Mouse (Mus musculus): ENCODE results near the gene Ccdc14. TPM values are rescaled to one million over a fixed set of nuclear protein-coding genes. Genes with fewer than 3 reads are reported as not detected.
"Not testable (repeated sequence)": the region's sequence is repeated elsewhere in the genome, so short reads cannot be mapped to it uniquely, and the experiment has no call there.

The Ccdc14 gene
- polyA plus RNA-seq, 1 experiment from 2014 or later: 4.0 TPM

DNA sequence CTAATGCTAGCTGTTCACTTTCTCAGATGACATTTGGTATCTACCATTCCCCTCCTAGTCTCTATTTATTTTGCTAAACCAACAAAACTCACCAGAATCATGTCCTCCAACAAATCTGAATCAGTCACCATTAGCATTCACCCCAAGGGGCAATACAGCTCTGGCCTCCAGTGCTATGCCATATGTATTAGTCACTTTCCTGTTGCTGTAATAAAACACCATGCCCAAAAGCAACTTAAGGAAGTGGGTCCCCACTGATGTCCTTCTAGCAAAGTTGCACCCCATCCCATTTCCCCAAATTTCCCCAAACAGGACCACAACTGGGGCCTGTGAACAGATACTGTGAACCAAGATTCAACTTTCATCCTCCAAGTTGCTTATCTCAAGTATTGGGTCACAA lies 8.6 kb upstream of the Ccdc14 start:
- Histone ChIP-seq H3K36me3 (ENCODE audit: insufficient read depth, low read length) (no peaks in the 10 kb centered on the region), H3K4me3 (replicated peaks; ENCODE audit: low read depth, low read length) (no peak overlapping the region), H3K9me3 (replicated peaks; ENCODE audit: low read length) (no peaks in the 10 kb centered on the region), H3K9ac (ENCODE audit: low read depth, low read length) (no peak overlapping the region), H3K4me1 (replicated peaks; ENCODE audit: insufficient read depth, low read length) (no peaks in the 10 kb centered on the region), H3K4me2 (ENCODE audit: low read length) (no peak overlapping the region), H3K27ac (no peak overlapping the region), H3K27me3 (ENCODE audit: insufficient read depth, low read length) (no peaks in the 10 kb centered on the region)
- DNase-seq (ENCODE audit: low spot score): no peak
- ATAC-seq (replicated peaks; ENCODE audit: low FRiP score, low read depth): no peak
- TF ChIP-seq CTCF (IDR thresholded peaks at IDR 0.05; ENCODE audit: low read depth): no peak

DNA sequence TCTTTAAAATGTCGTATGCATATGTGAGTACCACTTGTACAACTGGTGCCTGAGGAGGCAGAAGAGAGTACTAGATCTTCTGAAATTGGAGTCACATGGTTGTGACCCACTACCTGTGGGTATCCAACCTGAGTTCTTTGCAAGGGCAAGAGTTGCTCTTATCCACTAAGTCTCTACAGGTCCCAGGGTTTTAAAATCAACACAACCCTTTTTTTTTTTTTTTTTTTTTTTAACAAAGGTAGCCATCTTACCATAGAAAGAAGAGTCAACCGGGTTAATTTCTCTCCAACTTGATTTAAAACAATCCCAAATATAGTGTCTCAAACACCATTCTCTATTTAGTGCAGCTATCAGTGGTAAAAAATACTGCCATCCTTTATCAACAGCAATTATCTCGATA lies 537 bp upstream of the Ccdc14 start:
- H3K27ac ChIP-seq: 0 out of 2 replicates have a peak overlapping the region, but pooled peaks have one; percentile 88
- no peaks in the 10 kb centered on the region for H3K4me1 ChIP-seq (replicated peaks; ENCODE audit: insufficient read depth, low read length)
- peak overlapping the region; percentile 72 for H3K4me3 ChIP-seq (replicated peaks; ENCODE audit: low read depth, low read length)
- no peak overlapping the region for H3K9ac ChIP-seq (ENCODE audit: low read depth, low read length)
- no peaks in the 10 kb centered on the region for H3K9me3 ChIP-seq (replicated peaks; ENCODE audit: low read length)
- TF ChIP-seq CTCF (IDR thresholded peaks at IDR 0.05; ENCODE audit: low read depth): no peak
- no peaks in the 10 kb centered on the region for H3K27me3 ChIP-seq (ENCODE audit: insufficient read depth, low read length)
- no peaks in the 10 kb centered on the region for H3K36me3 ChIP-seq (ENCODE audit: insufficient read depth, low read length)
- no peak for DNase-seq (ENCODE audit: low spot score)
- no peak for ATAC-seq (replicated peaks; ENCODE audit: low FRiP score, low read depth)
- WGBS: 69% methylated on average over 3 of the region's 3 CpGs
- peak overlapping the region; percentile 84 for H3K4me2 ChIP-seq (ENCODE audit: low read length)

DNA sequence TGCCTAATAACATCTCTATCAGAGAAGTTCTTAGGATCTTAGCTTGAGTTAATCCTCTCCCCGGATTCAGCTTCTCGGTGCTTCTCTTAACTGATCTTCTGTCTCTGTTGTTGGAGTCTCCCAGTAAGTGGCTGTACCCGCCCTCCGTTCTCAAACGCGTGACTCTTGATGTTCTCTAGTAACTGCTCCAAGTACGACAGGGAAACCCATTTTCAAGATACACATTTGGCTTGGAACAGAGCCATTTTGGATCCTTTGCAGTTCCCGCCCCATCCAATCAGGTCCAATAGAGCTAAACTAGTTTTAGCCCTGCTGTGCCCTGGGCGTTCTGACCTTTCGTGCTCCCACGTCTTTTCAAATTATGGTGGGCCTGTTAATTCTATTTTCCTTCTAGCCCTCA lies 740 bp downstream of the Ccdc14 start:
- peak overlapping the region; percentile 72 for H3K4me3 ChIP-seq (replicated peaks; ENCODE audit: low read depth, low read length)
- peak overlapping the region; percentile 73 for H3K9ac ChIP-seq (ENCODE audit: low read depth, low read length)
- H3K4me2 ChIP-seq (ENCODE audit: low read length): peak overlapping the region; percentile 84
- WGBS: 8% methylated on average over 11 of the region's 11 CpGs
- DNase-seq (ENCODE audit: low spot score) (peak; percentile 29), ATAC-seq (replicated peaks; ENCODE audit: low FRiP score, low read depth) (no peak)
- peak overlapping the region; percentile 88 for H3K27ac ChIP-seq
- H3K36me3 ChIP-seq (ENCODE audit: insufficient read depth, low read length): no peaks in the 10 kb centered on the region
- no peaks in the 10 kb centered on the region for H3K9me3 ChIP-seq (replicated peaks; ENCODE audit: low read length)
- no peaks in the 10 kb centered on the region for H3K27me3 ChIP-seq (ENCODE audit: insufficient read depth, low read length)
- no peak for TF ChIP-seq CTCF (IDR thresholded peaks at IDR 0.05; ENCODE audit: low read depth)
- no peaks in the 10 kb centered on the region for H3K4me1 ChIP-seq (replicated peaks; ENCODE audit: insufficient read depth, low read length)

DNA sequence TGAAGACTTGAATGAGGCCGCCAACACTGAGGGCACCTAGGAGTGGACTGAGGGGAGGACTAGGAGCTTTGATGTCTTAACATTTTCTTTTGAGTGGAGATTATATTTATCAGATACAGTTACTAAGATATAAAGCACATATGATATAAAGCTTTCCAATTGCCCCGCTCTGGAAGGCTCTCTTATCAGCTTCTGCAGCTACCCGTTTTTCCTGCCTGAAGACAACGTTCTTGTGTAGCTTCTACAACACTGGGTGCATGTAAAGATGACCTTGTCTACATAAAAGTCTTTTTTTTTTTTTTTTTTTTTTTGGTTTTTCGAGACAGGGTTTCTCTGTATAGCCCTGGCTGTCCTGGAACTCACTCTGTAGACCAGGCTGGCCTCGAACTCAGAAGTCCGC lies 4.1 kb downstream of the Ccdc14 start:
- H3K9ac ChIP-seq (ENCODE audit: low read depth, low read length): no peak overlapping the region
- 0 out of 2 replicates have a peak, but pooled peaks cover 8% of the 10 kb centered on the region for H3K36me3 ChIP-seq (ENCODE audit: insufficient read depth, low read length)
- H3K4me2 ChIP-seq (ENCODE audit: low read length): no peak overlapping the region
- H3K9me3 ChIP-seq (replicated peaks; ENCODE audit: low read length): no peaks in the 10 kb centered on the region
- no peaks in the 10 kb centered on the region for H3K4me1 ChIP-seq (replicated peaks; ENCODE audit: insufficient read depth, low read length)
- DNase-seq (ENCODE audit: low spot score): no peak
- no peaks in the 10 kb centered on the region for H3K27me3 ChIP-seq (ENCODE audit: insufficient read depth, low read length)
- TF ChIP-seq CTCF (IDR thresholded peaks at IDR 0.05; ENCODE audit: low read depth): no peak
- no peak overlapping the region for H3K4me3 ChIP-seq (replicated peaks; ENCODE audit: low read depth, low read length)
- no peak overlapping the region for H3K27ac ChIP-seq
- no peak for ATAC-seq (replicated peaks; ENCODE audit: low FRiP score, low read depth)
- WGBS: 92% methylated on average over 6 of the region's 7 CpGs

DNA sequence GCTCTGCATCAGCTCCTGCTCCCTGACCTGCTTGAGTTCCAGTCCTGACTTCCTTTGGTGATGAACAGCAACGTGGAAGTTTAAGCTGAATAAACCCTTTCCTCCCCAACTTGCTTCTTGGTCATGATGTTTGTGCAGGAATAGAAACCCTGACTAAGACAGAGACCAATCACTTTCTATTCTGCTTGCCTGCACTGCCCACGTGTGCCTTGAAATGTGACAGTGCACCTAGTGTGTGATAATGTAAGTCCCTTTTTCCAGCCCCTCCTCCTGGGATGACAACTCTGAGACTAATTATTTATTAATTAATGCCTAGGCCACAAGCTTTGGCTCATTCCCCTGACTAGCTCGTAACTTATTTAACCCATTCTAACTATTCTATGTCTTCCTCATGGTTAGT lies 8.3 kb downstream of the Ccdc14 start:
- not testable (repeated sequence) for H3K27ac ChIP-seq; DNase-seq (ENCODE audit: low spot score); H3K4me3 ChIP-seq (replicated peaks; ENCODE audit: low read depth, low read length); H3K36me3 ChIP-seq (ENCODE audit: insufficient read depth, low read length); H3K9ac ChIP-seq (ENCODE audit: low read depth, low read length); H3K4me2 ChIP-seq (ENCODE audit: low read length); H3K9me3 ChIP-seq (replicated peaks; ENCODE audit: low read length); H3K4me1 ChIP-seq (replicated peaks; ENCODE audit: insufficient read depth, low read length); ATAC-seq (replicated peaks; ENCODE audit: low FRiP score, low read depth); H3K27me3 ChIP-seq (ENCODE audit: insufficient read depth, low read length)
- 75% methylated on average over 3 of the region's 3 CpGs for WGBS

DNA sequence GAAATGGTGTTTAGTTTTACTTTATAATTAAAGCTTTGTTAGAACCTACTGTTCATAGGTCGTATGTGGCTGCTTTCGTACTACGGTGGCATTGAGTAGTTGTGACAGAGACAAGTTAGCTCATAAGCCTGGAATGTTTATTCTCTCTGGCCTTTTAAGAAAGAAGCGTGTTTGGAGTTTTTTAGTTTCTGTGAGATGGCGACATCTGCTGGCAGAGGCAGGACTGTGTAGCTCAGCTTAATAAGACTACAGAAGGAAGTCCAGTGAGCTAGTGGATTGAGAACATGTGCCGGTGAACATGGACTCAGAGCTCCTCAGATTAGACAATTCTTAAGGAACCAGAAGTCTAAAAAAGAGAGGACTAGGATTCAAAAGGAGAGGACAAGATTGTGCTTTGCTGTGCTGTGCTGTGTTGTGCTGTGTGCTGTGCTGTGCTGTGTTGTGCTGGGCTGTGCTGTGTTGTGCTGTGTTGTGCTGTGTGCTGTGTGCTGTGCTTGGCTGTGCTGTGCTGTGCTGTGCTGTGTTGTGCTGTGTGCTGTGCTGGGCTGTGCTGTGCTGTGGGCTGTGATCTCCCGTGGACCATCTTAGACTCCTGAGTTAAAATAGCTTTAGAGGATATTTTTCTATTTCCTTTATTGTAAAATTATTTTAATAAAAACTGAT lies 9.9 kb downstream of the Ccdc14 start:
- peak; percentile 57 for ATAC-seq (replicated peaks; ENCODE audit: low FRiP score, low read depth)
- H3K27ac ChIP-seq: no peak overlapping the region

DNA sequence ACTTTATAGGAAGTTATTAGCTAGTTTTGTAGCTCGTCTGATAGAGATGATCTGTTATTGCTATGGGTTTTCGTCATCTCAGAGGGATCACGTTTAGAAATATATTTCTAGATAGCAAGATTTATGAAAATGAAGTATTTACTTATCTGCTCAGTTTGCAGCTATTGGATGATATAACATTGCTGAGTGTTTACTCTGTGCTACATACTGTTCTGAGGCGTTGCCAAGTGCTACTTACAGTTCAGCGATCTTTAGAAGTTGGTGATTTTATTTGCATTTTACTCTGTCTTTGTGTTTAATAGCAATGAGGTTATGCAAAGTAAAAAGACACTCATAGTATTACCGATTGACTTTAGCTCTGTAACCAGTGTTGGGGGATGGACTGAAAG lies 10.4 kb downstream of the Ccdc14 start:
- ATAC-seq (replicated peaks; ENCODE audit: low FRiP score, low read depth): no peak
- Histone ChIP-seq H3K4me2 (ENCODE audit: low read length) (no peak overlapping the region), H3K27ac (no peak overlapping the region), H3K4me1 (replicated peaks; ENCODE audit: insufficient read depth, low read length) (no peaks in the 10 kb centered on the region), H3K27me3 (ENCODE audit: insufficient read depth, low read length) (no peaks in the 10 kb centered on the region), H3K9me3 (replicated peaks; ENCODE audit: low read length) (no peaks in the 10 kb centered on the region), H3K4me3 (replicated peaks; ENCODE audit: low read depth, low read length) (no peak overlapping the region), H3K9ac (ENCODE audit: low read depth, low read length) (no peak overlapping the region), H3K36me3 (ENCODE audit: insufficient read depth, low read length) (0 out of 2 replicates have a peak, but pooled peaks cover 11% of the 10 kb centered on the region)
- no peak for DNase-seq (ENCODE audit: low spot score)
- WGBS: 86% methylated on average over 6 of the region's 6 CpGs
- TF ChIP-seq CTCF (IDR thresholded peaks at IDR 0.05; ENCODE audit: low read depth): no peak

More for the DNA sequence above, 9.9 kb downstream of the Ccdc14 start:
- no peaks in the 10 kb centered on the region for H3K27me3 ChIP-seq (ENCODE audit: insufficient read depth, low read length)
- no peak overlapping the region for H3K4me2 ChIP-seq (ENCODE audit: low read length)
- no peak overlapping the region for H3K4me3 ChIP-seq (replicated peaks; ENCODE audit: low read depth, low read length)
- H3K4me1 ChIP-seq (replicated peaks; ENCODE audit: insufficient read depth, low read length): no peaks in the 10 kb centered on the region
- no peaks in the 10 kb centered on the region for H3K9me3 ChIP-seq (replicated peaks; ENCODE audit: low read length)
- no peak overlapping the region for H3K9ac ChIP-seq (ENCODE audit: low read depth, low read length)
- 18% methylated on average over 7 of the region's 7 CpGs for WGBS
- 0 out of 2 replicates have a peak, but pooled peaks cover 10% of the 10 kb centered on the region for H3K36me3 ChIP-seq (ENCODE audit: insufficient read depth, low read length)
- TF ChIP-seq CTCF (IDR thresholded peaks at IDR 0.05; ENCODE audit: low read depth): peak; percentile 90
- DNase-seq (ENCODE audit: low spot score): peak; percentile 95

Data from kidney, postnatal 0 days (tissue).